Mouse (Mus musculus): ENCODE results near the gene Sox6.

The Sox6 gene

DNA sequence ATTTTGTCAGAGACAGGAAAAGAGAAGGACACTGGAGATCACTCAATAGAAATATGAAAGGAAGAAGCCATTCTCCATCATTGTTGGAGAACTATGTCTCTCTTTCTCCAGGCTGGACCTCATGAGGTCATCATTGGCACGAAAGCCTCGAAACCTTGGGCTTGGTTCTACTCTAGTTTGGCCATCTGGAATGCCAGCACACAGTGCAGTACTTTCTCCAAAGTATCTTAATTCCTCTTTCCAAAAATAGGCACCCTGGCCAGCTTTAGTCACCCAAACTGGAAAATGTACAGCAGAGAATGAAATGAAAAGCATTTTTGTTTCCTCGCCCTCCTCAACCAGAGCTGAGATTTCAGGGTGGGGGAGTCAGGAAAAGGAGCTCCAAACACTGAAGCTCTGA lies 213.3 kb downstream of the Sox6 start:
- DNase-seq = peak; percentile 35 to 62

DNA sequence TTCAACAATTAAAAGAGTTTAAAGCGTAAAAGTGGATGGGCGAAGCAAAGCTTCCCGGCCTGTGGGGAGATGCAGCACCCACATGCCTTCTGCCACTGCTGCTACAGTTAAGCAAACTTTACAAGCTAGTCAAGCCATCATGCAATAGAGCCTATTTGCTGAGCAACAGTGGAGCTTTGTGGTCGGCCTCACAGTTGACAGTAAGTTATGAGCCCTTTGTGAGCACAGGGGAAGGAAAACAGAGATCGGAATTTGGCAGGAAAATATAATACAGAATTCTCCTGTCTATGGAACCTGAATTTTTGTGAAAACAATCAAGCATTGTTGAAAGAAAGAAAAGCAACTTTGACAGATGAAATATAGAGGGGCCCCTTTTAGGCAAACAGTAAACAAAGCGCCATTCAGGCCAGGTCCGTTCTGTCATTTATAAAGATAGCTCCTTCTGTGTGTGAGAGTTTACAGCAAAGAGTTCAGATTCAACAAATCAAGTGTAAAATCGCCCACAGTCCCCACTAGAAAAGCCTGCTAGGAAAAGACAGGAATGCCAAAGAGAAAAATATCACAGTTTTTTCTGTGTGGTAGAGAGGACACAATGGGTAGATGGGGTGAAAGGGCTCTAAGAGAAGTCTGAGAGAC lies 213.9 kb downstream of the Sox6 start:
- DNase-seq = peak in 1 of 2 experiments; percentile 4

DNA sequence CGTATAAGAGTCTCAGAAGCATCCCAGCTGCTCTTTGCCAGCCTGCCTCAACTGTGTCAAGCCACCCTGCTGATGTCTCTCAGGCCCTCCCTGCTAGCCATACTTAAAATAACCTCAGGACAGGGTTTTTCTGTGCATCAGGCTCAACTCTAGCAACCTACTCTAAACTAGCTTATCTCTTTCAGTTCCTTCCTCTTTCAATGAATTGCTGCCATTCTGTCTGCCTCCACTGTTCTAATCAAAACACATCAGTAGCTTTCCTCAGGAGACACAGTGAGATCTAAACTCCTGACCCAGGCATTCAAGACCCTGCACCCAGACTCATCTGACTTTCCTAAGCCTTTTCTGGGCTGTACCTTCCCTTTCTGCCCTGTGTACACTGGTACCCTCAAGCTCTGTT lies 219.5 kb downstream of the Sox6 start:
- no peak for DNase-seq

DNA sequence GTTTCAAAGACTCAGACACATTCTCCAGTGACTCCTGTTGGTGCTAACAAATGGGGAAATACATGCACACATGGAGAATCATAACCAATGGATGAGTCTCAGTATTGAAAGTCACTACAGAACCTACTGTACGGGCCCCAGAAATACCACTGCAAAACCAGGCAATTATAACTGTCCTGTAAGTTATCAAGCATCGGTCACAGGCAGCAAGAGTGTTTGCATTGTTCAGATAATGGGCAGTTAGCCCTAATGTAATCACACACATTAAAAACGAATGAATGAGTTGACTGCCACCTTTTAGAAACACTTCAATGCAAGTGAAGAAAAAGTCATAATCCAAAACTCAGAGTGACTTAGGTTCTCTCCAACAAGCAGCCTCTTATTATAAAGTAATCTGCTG lies 235.3 kb downstream of the Sox6 start:
- no peak for DNase-seq

DNA sequence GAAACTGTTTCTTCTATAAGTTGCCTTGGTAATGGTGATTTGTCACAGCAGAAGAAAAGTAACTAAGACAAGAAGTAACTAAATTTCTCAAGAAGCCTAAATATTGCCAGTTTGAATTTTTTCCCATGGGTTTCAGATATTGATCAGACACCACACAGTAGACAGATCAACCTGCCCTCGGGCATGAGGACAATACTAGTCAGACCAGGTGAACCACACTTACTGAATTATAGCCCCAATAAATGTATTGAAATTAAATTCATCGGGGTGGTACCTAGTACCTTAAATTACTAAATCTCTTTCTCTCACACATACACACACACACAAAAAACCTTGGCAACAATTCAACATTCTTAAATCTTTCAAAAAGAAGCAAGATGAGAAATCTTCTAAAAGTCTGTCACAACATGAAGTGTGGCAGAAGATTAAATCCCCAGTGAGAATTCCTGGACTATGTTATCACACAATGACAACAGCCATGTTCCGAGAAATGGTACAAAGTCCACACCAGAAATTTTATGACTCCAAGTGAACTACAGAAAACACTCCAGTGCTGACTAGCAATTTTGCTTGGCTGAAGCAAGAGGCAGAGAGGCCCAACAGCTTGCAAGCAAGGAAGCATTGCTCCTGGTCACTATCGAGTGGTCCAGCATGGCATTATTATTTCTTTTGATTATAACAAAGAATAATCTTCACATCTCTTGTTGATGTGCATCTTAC lies 244.3 kb downstream of the Sox6 start:
- DNase-seq = no peak

DNA sequence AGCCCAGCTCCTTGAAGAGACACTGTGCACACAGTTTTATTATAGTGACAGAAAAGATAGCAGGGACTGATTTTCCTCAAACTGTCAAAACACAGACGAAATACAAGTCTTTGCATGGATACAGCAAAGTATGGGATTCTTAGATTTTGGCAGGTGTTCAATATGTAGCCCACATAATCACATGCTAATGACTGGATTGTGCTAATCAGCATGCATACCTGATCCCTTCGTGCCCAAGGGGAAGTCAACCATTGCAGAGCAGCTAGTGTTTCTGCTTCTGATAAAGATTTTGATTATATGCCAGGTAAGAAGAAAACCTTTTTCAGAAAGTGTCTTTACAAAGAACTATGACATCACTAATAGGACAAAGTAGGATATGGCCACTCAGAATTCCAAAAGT lies 245.8 kb downstream of the Sox6 start:
- no peak for DNase-seq

DNA sequence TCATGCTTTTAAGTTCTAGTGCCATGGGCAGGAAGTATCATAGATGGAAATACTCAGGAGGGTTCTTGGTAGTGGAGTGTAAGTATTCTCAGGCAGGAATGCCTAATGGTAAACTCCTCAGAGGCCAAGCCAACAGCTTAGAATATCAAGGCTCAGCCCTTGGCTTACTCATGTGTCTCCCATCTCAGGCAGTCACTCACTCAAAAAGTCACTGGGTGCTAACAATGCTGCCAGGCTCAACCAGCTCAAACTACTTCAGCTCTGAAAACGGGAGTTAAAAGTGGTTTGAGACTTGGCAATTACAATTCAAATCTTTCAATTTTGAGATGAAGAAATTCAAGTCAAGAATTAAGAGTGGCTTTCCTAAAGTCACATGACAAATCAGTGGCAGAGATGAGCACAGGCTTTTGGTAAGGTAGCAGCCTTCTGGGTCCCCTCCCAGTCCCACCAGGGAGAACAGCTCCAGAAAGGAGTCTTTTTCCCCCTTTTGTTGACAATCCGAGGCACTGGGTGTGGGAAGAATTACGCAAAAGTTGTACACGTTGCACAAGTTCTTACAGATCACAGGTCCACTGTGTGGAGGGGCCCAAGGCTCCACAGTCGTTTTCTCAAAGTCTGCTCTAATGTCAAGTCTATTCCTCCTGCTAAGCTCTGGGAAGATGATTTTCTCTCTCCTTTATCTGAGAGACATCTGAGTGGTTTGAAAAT lies 249.3 kb downstream of the Sox6 start:
- DNase-seq = no peak

DNA sequence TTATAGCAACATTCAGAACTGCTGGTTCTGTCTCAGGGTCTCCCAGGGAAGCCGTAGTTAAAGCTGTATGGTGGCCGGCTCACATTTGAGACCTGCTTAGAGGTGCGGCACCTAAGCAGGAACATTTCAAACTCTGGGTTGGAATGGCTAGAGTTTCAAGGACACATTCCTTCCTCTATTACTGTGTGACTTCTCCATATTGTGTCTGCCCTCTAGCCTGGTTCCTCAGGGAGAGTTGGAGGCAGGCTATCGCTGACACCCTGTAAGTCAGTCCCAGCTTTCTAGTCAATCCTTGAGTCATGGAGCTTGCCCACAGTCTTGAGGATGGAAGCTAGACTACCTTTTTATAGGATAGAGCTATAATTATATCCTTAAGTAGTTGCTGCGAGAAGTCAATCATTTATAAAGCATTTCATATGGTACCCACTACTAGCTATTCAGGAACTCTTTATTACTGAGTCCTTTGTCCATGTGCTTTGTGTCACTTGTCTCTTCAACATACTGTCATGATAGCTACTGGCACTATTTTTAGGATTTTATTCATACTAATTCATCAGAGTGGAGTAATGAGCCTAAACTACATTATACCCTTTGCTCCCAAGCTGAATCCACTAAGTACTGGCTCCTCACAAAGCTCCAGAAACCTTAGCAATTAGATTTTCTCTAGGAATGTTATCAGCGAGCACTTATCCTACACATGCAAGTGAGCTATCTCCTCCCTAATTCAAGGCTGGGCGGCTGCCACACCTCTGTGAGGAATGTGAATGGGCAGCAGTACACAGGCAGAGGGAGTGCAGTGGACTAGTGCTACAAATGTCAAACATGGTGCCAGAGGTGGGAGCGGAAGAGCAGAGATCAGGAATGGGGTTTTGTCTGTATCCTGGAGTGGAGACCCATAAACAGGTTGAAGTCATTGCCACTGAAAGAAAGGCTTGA lies 254.3 kb downstream of the Sox6 start:
- DNase-seq = no peak

DNA sequence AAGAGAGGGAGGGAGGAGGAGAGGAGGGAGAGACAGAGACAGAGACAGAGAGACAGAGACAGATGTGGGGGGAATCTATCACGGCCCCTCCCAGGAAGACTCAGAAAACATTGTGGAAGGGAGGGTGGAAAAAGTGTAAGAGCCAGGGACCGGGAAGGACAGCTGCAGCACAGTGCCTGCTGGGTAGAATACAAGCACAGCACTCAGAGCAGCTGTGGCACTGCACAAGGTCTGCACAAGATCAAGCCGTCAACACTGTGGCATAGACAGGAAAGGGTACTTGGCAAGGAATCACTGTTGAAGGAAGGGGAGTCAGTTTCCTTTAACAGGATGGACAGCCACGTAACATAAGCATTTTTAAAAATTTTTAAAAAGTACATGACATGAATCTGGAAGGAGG lies 258.4 kb downstream of the Sox6 start:
- no peak for DNase-seq

DNA sequence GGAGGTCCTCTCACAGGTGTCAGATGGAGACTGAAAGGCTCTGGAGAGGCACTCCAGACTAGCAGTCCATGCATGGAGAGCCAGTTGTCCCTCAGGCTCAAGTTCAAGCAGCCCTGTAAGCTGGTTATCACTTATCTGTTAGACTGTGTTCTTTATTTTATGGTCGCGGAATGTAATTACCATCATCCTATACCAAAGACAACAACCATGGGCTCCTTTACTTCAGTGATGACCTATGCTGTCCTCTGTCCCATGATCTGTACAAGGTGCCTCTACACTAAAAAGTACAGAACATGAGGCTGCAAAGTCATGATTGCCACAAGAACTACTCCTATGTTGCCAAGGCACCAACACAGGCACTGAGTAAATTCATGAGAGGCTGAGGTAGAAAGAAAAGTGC lies 259.1 kb downstream of the Sox6 start:
- DNase-seq = no peak

DNA sequence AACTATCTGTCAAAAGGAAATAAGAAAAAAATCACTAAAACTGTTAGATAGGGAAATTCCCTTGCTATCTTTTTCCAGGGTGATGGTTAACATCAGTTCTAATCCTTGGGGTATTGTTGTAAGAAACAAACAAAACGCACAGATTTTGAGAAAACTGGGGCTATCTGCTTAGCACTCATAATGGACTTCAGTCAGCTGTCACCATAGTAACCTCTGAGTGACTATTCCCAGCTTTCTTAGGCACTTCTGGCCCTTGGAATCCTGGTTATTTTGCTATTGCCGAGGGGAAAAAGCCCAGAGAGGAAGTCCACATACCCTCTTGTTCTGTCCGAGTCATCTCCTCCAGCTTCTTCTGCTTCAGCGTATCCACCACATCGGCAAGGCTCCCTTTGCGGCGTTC lies 261.9 kb downstream of the Sox6 start:
- no peak for DNase-seq

DNA sequence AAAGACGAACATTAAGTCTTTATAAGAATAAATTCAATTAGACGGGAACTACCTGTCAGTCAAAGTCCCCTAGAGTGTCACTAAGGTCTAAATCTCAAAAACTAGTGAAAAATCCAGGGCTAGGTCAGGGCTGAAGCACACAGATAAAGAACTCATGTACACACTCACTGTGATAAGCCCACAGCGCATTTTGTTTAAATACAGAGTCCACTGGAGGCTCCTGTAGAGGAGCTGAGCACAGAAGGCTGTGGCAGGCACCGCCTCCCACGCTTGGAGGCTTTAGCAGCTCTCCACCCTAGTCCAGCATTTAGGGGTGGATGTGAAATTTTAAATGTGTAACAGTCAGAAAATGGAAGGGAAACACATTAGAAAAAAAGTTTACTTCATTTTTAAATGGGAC lies 262.3 kb downstream of the Sox6 start:
- DNase-seq = no peak

DNA sequence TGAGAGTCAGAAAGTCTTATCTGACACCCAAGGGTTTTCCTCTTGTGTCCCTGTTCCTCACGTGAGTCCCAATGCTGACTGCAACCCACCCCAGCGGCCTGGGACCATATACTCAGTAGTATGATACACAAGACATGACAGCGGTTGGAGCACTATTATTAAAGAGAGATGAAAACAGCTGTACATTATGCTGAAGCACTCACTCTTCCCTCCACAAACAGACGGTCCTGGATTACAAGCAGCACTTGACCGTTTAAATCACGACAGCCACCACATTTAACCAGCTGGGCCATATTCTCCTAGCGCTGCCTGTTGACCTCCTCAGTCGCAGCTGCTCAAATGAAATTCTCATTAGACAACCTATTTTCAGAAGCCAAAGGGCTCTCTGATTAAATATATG lies 272.3 kb downstream of the Sox6 start:
- no peak for DNase-seq

DNA sequence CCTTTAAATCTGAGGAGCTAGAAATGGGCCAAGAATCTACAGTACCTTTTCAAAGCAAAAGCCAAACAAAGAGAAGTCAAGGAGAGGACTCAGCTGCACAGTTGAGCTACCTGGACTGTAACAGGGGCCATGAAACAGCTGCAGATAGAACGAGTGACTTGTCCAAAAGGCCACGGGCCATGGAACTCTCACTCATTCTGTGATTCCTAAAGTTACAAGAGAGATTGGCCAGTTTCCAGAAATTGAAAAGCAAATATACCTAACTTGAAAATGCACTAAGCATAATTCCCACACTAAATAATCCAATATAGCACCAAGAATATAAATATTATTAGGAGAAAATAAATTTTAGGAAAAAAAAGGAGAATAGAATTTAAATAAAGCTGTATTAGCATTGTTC lies 274.7 kb downstream of the Sox6 start:
- DNase-seq = no peak

DNA sequence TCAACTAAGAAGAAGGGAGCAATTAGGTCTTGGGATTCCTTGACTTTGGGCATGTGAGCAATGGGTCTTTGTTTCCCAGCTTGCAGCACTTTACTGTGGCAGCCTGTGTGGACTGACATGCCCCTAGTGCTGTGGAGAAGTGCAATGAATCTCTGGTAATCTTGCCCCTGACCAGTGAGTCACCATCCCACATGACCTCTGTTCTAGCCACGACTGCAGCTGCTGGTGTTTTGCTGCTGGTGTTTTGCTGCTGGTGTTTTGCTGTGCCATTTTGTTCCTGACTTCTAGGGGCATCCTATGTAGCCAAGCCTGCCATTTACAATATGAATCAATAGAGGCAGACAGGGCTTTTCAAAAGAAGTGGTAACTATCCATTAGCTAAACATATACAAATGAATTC lies 280.4 kb downstream of the Sox6 start:
- no peak for DNase-seq

DNA sequence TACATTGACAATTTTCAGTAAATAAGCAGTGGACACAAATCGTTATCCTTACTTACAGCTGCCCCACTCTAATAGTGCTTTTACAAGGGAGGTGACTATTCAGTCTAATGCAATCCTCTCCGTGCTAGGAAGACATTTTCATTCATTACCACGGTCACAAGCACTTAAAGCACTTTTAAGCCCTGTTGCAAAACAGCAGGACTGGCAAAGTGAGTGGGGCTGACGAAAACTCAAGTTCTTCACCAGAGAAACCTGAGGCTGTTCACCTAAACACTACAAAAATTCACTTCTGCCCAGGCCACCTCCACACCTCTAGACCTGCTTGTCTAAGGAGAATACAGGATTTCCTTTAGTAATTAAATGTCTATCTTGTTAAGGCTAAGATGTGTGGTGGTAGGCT lies 283.3 kb downstream of the Sox6 start:
- DNase-seq = no peak

DNA sequence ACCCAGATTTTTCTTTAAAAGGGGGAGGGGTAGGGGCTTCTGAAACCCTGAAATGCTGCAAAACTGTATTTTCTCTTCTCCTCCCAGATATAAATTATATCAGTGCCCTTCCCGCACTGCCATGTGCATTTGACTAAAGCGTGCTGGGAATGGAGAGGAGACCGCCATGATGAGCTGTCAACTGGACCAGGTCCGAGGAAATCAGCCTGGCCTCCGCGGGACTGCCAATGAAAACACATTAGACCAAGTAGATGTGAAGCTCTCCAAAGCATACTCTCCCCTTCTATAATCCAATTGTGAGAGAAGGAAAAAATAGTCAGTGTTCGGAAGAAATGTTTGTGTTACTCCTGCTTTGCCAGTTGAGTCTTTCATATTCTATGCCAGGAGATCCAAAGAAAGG lies 284.4 kb downstream of the Sox6 start:
- DNase-seq = no peak

DNA sequence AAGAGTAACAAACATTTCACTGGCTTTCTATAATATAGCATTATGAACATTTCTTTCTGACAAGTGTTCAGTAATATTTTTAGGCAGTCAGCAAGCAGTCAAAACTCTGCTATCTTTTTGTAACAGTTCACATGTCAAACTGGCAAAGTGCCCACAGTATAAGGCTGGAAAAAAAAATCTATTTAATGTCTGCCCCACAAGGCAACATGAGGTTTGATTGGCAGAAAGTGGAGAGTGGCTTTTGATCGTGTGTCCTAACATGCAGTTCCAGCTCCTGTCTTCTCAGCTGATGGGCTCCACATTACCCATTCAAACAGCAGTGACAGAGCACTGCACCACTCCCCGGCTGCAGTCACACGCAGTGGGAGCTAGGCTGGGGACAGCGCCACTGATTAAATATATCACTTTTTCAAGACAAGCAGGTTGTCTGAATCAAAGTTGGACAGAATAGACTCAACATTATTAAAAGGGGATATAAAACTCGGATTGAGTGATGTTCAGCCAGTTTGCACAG lies 286.4 kb downstream of the Sox6 start:
- DNase-seq = peak in 1 of 2 experiments; percentile 17

DNA sequence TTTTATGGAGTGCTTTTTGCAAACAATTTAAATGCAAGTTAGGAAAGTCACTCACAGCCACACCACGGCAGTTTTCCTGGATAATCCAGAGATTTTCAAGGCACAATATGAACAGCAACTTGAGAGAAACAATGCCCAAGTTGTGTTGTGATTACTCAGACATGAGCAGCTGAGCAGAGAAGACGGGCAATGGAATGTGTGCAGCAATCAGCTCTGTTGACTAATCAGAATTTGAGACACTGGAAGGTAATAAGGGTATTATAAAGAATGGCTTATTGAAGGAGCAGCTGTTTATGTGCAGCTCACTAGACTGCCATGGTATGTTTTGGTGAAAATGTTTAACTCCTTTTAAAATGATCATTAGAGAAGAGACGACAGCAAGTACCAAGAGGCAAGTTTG lies 287.5 kb downstream of the Sox6 start:
- DNase-seq = no peak

DNA sequence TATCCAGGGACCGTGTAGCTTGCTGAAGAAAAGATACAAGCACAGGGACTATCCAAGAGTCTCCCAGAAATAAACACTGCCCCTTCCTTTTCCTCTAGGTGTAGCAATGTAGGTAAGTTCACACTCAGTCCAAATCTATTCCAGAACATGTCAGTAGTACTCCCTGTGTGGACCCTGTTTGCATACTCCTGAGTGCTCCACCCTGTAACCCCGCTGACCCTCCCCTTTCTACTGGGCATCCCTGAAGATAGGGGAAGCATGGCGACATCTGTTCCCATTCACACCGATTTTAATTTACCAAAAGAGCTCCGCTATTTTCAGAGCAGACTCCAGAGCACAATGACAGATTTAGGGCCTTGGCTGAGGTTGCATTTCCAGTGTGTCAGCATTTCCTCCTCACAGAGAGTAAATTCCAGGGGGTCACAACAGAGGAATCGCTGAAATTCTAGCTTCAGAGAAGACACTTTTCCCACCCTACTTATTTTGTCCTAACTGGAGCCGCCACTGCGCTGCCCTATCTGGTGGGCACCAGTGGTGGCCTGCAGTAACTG lies 288.2 kb downstream of the Sox6 start:
- no peak for DNase-seq

DNA sequence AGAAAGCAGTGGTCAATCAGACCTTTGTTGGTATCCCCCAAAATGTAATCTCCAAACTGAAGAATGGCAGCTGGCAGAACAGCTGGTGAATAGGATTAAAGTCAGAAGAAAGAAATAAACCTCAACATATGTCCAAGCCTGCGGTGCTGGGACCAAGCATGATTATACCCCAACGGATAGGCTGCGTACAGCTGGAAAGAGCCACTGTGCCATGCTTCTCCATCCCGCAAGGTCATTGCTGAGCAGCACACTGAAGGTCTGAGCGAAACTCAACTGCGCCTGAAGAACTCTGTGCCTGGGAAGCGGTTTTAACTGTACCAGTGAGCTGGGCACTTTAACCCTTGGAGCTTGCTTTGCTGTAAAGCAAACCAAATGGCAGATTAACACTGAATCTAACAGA lies 291.1 kb downstream of the Sox6 start:
- no peak for DNase-seq

DNA sequence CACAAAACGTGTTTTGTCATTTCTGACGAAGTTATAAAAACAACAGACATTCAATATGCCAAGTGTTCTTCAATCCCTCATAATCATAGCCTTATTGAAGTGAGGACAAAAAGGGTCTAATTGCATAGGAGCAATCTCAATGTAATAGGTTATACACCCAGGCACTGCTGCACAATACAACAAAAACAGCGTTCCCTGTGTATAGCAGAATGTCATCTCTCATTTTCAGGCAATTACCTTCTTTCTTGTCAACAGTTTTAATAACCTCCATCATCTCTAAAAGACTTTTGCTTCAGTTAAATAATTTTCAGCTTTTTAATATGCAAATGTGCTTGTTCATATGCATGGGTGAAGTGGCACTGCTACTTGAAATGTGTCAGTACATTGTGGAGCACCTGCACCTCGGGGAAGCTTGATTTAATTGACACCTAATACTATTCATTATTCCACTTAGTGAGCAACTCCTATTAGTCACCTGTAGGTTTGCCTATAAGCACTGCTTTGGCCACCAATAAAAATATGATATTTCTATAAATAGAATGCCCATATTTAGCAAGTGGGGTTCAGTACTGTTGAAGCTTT lies 292.8 kb downstream of the Sox6 start:
- DNase-seq = no peak

Measured in cerebellum, postnatal 25 days (tissue).